Mouse (Mus musculus) layer of hippocampus, adult 9-11 months (tissue): ENCODE data around the gene Slc48a1.

ENCODE experiments used
- DNase-seq: peaks from one replicate; pipeline ENCODE4 v3.0.0; 2022

Gene Slc48a1

GRCm38 (mm10) chr15:97778311-97779098 lies at the start of gene Slc48a1:
Gene Slc48a1, plus strand, starts transcription at chr15:97778520.
- DNase-seq = no peak

DNA sequence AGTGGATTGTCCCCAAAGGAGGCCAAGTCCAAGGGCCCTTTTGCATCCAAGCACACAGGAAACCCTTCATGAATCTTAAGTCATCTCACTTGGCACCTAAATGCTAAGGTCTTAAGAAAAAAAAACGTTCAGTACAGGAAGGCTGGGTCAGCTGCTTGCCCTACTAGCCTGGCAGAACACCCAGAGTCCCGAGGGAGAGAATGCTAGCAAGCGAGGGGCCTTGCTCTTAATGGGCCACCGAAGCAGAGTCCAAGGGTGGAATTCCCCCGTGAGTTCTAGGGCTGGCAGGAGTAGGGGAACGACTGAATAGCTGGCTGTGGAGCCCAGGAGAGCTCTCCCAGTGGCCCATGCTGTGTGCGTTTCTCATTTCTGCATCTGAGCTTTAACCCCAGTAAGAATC lies 49.5 kb upstream of the Slc48a1 start:
- DNase-seq = peak; percentile 70

GRCm38 (mm10) chr15:97730365-97730764 lies 48.0 kb upstream of the Slc48a1 start:
- no peak for DNase-seq

- DNase-seq = no peak
Measured at GRCm38 (mm10) chr15:97731111-97731510, 47.2 kb upstream of the Slc48a1 start, which contains the start of gene Endou. Gene Endou, minus strand, starts transcription at chr15:97731339.

- DNase-seq = no peak
Measured at GRCm38 (mm10) chr15:97731988-97732387, 46.3 kb upstream of the Slc48a1 start.

- no peak for DNase-seq
Measured at GRCm38 (mm10) chr15:97738923-97739322, 39.4 kb upstream of the Slc48a1 start.

GRCm38 (mm10) chr15:97740283-97740732 lies 38.0 kb upstream of the Slc48a1 start:
- no peak for DNase-seq

DNA sequence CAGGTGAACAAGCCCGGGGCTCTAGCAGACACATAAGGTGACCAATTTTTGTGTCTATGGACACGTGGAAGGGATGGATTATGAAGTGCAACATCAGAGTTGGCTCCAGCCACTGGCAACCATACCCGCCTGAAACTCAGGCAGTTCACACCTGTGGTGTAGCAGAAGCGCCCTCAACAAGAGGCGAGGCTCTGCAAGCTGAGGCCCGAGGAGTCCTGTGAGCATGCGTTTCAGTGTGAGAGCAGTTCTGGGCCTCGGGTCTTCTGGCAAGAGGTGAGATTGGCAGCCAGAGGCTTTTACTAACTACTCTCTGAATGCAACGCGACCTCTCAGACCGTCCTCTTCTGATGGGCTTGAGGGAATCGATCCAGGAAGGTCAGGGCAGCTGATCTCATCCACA lies 36.7 kb upstream of the Slc48a1 start:
- no peak for DNase-seq

DNA sequence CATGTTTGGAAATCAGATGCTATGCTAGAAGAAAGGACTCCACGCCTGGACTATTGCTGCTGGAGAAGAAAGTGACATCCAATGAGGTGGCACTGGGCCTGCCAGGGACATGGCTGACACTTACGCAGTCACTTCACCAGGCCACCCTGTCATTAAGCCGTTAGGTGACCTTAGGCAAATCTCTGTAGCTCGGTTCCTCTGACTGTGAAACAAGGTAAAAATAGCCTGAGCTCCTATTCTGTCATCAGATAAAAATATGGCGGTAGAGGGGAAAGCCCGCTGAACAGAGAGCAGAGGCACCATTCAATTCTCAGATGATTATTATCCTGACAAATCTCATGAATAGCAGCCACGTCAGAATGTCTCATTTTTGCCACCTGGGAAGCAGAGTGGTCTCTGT lies 36.2 kb upstream of the Slc48a1 start:
- no peak for DNase-seq

GRCm38 (mm10) chr15:97742600-97742999 lies 35.7 kb upstream of the Slc48a1 start:
- no peak for DNase-seq

- no peak for DNase-seq
Measured at GRCm38 (mm10) chr15:97743210-97743609, 35.1 kb upstream of the Slc48a1 start.

DNA sequence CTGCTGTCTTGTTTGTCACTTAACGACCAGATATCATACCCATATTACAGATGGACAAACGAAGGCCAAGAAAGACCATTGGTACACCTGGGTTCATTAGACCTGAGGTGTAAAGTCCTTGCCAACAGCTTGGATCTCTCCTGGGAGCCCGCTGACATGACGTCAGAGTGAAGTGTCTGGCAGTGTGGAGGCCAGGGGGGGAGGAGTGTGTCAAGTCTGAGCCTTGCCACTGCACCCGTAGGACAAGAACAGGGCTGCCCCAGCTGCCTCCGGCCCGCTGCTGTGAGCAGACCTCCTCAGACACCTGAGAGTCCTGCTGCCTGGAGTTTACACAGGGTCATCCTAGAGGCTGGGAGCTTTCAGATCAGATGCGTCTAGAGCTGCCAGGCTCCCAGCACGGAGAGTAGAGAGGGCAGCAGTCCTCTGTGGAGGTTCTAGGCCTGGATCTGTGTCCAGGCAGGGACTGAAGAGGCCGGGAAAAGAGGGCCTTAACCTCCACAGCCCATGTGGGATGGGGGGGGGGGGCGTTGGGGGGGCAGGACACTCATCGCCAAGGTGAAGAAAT lies 34.3 kb upstream of the Slc48a1 start:
- DNase-seq = no peak

GRCm38 (mm10) chr15:97744930-97745329 lies 33.4 kb upstream of the Slc48a1 start:
- DNase-seq = no peak

- DNase-seq = no peak
Measured at GRCm38 (mm10) chr15:97745331-97745730, 33.0 kb upstream of the Slc48a1 start.

DNA sequence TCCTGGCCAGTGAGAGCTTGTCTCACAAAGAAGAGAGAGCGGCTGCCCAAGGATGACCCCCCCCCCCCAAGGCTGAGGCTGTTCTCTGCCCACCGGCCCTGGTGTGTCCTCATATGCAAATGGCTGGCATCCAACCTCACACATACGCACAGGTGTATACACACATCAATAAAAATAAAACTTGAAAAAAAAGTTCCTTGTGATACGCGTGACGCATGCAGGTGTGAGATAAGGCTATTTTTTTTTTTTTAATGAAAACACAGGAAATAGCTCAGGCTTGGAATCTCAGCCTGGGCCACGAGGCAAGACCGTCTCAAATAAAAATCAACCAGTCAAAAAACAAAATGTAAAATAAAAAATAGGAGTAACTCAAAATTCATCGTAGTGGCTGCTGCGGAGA lies 32.0 kb upstream of the Slc48a1 start:
- no peak for DNase-seq

GRCm38 (mm10) chr15:97746748-97747147 lies 31.6 kb upstream of the Slc48a1 start:
- DNase-seq = no peak

DNA sequence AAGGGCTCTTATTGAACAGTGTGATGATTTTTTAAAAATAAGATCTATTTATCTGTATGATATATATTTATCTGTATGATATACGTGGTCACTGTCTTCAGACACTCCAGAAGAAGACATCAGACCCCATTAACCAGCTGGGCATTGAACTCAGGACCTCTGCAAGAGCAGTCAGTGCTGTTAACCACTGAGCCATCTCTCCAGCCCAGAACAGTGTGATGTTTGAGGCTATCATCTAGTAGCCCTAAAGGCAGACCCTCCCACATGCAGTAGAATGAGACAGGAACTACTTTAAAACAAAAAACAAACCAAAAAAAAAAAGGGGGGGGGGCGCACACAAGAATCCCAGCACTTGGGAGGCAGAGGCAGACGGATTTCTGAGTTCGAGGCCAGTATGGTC lies 30.8 kb upstream of the Slc48a1 start:
- no peak for DNase-seq

- no peak for DNase-seq
Measured at GRCm38 (mm10) chr15:97748309-97748708, 30.0 kb upstream of the Slc48a1 start.

DNA sequence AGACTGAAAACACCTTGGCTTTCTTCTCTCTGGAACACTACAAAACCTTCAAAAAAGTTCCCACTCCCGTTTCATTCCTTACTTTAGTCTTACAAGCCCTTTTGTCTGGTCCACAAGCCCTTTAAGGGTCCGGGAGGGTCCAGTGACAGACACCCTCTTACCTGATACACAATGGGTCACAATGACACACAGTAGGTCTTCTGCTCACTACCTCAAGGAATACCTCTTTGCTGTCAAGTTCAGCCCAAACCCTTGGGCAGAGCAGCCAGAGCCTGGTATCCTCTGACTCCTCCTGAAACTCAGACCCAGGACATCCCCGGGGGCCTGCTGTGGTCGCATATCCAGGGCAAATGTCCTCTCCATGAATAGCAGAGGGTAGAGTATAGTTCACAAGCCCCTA lies 29.4 kb upstream of the Slc48a1 start:
- DNase-seq = no peak

GRCm38 (mm10) chr15:97749397-97749796 lies 28.9 kb upstream of the Slc48a1 start:
- DNase-seq = no peak

- DNase-seq = no peak
Measured at GRCm38 (mm10) chr15:97749841-97750240, 28.5 kb upstream of the Slc48a1 start.

DNA sequence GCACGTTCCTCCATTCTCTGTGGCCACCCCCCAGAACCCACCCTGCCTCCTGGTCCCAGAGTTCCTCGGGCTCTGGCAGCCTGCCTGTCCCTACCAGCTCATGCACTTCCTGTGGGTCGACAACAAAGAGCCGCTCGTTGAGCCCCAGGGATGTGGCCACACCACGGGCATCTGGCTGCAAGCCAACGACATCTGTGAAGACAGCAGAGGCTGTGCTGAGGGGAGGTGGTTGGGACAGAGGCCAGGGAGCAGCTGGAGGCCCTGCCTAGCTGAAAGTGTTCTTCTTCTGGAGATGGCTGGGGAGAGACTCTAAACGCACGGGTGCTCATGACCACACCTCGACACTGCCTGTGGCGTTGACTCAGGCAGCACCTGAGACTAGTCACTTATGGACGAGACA lies 27.6 kb upstream of the Slc48a1 start:
- DNase-seq = peak; percentile 93

- DNase-seq = no peak
Measured at GRCm38 (mm10) chr15:97751676-97752075, 26.6 kb upstream of the Slc48a1 start.

DNA sequence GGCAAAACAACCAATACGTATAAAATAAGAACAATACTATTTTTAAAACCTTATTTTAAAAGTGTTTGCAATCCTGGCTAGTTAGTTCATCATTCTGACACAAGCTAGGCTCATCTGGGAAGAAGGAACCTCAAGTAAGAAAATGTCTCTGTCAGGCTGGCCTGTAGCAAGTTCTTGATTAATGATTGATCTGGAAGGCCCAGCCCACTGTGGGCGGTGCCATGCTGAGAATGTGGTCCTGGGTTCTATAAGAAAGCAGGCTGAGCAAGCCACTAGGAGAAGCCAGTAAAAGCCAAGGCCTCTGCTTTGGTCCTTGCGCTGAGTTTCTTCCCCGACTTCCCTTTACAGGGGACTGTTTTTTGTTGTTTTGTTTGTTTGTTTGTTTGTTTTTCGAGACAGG lies 25.8 kb upstream of the Slc48a1 start:
- no peak for DNase-seq

DNA sequence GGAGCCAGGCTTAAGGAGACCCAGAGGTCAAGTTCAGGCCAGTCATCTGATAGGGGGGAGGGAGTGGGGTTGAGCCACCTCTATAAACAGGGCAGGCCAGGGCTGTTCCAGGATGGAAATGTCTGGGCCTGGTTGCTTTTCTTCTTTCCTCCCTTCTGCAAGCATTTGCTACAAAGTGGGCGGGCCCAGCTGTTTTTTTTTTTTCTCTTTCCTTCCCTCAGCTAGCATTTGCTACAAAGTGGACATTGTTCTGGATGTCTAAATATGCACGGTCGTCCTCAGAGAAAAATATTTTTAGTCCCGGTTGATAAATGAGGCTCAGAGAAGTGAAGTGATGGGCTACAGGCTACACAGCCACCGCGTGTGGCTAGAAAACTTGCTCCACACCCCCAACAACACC lies 23.8 kb upstream of the Slc48a1 start:
- no peak for DNase-seq
